Mouse (Mus musculus) testis, postnatal 10 days (tissue): ENCODE results near the gene Plxnc1.

Experiments
- DNase-seq: peaks from one replicate; pipeline ENCODE4 v3.0.0; 2021; ENCODE audit warnings: low spot score

Gene Plxnc1

DNA sequence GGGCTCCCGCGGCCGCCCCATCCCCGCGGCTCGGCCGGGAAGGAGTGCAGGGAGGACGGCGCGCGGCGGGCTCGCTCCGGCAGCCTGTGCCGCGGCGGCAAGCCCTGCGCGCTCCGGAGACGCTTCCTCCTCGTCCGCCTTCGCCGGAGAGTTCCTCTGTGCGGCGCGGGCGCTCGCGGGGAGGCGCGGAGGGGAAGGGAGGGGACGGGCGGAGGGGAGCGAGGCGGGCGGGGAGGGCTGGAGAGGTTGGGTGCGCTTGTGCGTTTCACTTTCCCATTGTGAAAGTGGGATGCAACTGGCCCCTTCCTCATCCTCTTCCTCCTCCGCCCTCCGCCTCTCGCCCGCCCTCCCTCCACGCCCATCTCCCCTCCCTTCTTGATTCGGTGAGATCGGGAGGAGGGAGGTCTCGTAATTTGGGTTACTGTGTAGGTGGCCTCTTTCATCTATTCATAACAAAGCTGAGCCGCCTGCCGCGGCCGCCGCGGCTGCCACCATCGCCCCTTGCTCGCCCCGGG is at the start of gene Plxnc1:
TSS of gene Plxnc1 (minus strand) at position 145 of the 515 bp plus-strand sequence.
- DNase-seq = peak; percentile 74

DNA sequence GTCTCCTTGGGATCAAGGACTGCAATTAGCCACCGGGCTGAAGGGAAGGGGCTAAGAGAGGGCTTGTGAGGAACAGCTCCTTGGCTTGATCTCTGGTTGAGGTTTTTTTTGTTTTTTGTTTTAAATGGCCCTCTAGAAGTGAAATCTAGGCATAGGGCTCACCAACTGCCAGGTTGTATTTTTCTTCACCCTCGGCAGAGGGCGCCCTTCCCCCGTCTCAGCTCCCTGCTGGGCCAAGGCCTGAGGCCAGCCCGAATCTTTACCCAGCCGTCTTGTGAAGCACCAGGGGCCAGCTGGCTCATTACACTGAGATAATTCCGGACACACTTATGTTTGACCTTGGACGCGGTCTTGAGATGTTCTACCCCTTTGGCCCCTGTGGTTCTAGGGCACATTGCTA is 47.5 kb upstream of the Plxnc1 start:
- DNase-seq = peak; percentile 92

DNA sequence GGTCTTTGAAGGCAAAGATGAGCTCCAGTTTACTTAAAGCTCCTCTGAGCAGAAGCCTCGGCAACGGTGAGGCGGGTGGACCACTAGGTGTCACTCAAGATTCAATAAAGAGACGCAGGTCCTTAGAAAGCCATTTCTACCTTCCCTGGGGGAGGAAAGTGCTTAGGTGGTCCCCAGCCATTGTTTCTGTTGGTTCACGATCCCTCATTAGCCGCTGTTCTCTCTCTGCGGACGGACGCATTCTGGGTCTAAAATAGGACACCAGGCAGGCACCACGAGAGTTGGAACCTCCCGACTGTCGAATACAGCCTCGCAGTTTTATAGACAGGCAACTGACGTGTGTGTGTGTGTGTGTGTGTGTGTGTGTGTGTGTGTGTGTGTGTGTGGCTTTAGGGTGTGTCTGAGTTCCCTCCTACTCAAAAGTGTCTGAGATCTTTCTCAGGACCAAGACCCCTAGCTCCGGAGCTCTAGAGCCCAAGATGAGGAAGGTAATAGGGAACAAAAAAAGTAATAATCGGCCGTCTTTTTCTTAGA is 47.0 kb upstream of the Plxnc1 start:
- DNase-seq = peak; percentile 62

DNA sequence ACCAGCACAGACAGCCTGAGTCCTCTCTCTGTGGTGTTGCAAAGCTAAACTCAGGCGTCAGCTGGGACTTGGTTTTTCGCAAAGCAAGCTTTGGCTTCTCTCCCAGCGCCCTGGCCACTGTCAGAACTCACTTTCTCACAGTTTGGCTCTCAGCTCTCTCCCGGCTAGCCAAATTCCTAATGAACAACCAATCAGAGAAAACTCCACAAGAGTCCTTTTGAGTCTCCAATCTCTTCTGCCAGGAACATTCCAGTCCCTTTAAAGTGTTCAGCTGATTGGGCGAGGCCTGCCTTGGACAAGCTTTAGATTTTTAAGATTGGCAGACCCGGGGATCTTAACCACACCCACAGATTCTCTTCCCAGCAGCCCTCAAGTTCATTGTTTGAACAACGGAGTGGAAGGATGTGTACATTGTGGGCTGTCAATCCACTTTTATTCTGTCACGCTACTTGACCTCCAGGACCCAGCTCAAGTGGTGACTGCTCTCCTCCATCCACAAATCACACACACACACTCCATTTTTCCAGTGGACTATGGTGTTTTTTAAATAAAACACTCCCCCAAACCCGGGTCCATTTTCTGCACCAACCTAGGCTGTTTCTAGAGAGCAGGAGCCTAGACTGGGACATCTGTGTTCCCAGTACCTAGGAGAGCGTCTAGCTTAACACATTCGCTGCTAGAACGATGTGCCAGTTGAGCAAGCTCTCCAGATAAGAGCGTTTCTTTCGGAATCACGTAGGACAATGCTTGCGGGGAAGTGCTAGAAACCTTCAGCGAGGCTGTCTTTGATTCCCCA is 46.3 kb upstream of the Plxnc1 start:
- DNase-seq = peak; percentile 70

DNA sequence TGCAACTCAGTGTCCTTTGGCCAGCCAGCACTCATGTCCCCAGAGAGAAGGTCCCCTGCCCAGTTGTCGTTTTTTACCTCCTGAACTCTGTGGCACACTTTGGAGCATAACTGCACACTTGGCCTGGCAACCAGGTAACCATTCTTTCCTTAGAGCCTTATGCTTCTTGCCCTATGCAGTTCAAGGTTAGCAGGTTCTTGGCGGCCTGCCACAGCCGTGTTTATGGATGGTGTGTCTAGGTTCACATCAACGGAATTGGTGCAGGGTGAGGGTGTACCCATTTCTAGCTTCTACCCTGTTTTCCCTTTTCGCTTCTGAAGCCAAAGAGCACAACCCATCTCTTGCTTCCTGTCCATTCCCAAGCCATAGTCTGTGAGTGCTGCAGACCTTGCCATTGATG is 44.7 kb upstream of the Plxnc1 start:
- DNase-seq = peak; percentile 59

DNA sequence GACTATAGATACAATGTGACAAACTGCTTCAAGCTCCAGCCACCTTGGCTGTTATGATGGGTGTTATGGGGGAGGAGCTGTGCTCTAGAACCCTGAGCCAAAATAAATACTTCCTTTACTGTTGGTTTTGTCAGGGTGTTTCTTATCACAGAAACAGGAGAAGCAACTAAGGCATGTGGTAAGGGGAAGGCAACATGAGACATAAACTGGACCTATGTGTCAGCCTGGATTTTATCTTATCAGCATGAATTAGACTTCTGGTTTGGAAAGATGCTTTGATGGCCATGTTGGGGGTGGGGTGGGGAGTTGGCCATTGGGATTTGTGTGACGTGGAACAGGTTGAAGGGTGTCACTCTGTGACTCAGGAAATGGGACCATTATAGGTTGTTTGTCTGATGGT is 40.5 kb upstream of the Plxnc1 start:
- DNase-seq = no peak

DNA sequence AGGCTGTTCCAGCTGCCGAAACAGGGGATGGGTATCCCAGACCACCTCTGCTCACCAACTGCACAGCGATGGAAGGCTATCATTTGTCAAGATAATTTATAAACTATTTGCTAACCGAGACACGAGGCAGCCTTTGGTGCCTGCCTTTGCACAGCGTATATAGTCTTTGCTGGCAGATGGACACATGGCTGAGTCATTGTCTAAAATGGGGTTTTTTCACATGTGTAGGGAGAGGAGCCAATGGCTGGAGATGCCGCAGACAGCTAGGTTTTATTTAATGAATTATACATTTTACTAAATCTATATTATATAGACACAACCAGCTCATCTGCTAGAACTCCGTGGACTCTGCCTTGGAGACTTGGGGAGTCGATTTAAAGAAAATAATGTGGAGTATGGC is 37.9 kb upstream of the Plxnc1 start:
- no peak for DNase-seq

DNA sequence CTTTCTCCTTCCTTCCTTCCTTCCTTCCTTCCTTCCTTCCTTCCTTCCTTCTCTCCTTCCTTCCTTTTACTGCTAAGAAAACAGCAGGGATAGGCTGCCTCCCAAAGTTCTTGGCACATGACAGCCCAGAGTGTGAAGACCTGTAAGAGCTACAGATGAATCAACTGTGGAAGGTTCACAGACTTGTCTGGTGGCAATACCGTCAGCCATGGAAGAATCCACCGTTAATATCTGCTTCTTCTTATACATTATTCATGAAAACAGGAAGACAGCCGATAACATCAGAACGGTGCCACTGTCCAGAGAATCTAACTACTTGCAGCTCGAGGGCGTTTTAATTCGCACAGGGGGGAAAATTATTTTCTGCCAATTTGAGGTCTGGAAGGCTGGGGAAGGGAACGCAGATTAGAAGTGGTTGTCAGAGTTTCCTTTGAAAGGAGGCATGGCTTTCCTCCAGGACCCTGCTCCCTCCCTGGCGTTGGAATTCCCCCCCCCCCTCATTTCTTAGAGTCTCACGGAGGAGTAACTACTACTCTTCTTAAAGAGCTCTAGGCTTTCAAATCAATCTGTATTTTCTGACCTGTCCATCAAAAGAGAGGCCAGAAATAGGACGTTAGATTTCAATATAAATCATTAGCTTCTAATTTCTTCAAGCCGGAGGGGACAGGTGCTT is 37.0 kb upstream of the Plxnc1 start:
- DNase-seq = no peak

DNA sequence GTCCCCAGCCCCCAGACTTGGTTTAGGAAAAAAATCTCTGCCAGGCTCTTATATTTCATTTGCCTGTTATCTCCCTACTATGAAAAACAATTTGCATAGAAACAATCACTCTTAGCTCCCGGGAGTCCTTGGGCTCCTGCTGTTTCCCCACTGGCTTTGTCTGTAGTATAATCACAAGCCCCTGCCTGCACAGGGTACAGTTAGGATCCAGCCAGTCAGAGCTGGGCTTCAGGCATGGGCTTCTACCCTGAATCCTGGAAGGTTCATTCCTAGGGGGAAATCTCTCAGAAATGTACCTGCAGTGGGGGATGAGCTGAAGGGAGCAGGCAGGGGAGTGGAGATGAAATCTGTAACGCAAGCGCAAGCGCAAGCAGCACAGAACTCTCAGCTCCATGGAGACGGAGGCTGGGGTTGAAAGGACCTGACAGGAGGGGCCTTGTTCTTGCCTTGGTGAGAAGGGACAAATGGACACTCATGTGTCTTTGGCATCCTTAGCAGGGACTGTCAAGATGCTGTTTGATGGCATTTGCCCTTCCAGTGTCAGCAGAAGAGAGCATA is 33.7 kb upstream of the Plxnc1 start:
- no peak for DNase-seq

DNA sequence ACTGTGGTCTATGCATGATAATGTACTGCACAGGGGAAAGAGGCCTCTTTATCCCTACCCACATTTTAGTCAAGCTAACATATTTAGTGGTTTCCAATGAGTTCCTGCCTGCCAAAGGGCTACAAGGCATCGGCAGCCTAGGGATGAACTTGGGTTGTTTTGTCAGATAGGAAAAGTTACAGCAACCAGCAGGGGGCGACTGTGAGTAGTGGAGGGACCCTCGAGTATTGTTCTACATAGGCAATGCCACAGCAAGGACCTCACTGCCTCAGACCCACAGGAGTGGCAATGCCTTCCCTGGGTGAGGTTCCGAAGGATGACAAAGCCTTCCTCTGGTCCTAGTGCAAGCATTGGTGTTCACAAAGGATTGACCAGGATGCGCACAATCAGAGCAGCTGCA is 31.7 kb upstream of the Plxnc1 start:
- DNase-seq = peak; percentile 68

DNA sequence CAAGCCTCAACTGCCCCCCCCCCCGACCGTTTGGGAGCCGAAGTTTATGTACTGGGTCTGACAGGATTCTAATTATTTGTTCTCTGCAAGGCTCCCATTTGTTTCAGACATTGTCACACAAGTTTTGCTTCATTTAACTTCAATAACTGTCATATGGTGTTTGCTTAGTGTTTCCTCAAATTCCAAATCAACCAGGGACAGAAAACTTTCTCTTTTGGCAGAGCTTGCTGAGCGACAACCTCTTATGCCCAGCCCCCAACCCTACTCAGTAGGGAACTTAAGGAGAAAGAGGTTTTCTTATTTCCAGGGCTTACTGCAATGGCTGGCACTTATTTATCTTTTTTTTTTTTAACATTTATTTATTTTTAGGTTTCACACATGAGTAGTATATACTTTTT is 30.5 kb upstream of the Plxnc1 start:
- no peak for DNase-seq

DNA sequence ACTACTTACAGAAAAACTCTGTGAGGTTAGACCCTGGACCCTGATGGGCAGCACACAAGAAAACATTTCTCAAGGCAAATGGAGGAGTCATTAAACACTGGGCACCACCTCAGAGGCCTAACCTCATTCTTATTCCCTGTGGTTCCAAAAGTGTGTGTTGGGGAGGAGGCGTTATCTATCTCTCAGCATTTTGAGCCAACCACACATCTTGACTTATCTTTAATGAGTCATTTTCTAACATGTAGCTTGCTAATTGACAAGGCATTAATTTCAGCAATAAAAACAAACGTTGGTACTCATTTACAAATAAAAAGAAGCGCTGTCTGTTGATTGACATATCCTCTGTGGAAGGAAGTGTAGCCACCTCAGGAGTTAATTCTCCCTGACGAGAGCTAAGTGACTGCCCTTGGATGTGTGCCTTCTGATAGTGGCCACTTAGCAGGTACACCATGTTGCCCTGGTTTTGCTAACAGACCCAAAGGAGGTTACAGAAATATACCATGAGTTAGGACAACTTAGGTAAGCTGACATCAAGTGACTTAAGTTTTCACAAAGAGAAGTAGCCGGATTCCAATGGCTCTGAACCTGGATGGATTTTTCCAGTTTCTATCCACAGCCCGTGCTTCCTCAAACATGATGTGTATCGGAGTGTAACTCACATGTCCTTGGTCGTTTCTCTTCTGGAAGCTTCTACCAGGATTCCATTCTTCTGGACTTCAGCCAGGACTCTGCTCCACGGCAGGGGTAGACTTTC is 29.9 kb upstream of the Plxnc1 start:
- DNase-seq = no peak

DNA sequence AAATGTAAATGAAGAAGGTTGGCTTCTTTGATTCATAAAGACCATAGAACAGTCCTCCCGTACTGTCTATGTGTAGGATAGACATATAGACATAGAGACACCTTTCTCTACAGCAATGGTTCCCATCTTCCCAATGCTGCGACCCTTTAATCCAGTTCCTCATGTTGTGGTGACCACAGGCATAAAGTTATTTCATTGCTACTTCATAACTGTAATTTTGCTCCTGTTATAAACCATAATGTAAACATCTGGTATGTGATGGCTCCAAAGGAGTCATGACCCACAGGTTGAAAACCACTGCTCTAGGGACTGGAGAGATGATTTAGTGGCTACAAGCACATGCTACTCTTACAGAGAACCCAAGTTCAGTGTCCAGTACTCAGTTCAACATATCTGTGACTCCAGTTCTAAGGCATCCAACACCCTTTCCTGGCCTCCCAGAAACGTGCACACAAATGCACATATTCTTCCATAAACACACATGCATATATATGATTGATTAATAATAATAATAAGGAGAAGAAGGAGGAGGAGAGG is 27.1 kb upstream of the Plxnc1 start:
- no peak for DNase-seq

DNA sequence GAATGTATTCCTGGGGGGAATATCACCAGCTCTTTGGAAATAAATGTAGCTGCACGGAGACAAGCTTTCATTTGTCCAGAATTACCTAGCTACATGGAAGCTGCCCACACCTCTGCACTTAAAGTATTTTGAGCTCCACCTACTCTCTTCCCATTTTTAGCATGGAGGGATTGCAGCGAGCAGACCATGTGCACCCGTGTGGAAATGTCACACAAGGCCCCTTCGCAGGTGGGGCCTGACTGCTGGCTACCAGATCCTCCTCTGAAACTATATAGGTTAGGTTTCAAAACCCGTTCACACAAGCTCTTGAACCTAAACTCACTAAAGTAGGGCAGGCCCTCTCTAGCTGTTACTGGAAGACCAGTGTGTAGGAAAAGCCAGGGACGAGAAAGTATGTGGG is 25.6 kb upstream of the Plxnc1 start:
- DNase-seq = no peak

DNA sequence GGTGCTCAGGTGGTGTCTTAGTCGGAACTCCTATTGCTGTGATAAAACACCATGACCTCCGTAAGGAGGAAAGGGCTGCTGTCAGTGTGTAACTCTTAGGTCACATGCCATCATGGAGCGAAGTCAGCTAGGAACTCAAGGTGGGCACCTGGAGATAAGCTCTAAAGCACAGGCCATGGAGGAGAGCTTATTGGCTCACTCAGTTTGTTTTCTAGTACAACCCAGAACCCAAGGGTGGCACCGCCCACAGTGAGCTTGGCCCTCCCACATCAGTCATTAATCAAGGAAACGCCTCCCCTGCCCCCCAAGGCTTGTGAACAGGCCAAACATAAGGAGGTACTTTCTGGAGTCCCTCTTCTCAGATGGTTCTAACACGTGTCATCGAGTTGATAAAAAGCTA is 22.8 kb upstream of the Plxnc1 start:
- no peak for DNase-seq

DNA sequence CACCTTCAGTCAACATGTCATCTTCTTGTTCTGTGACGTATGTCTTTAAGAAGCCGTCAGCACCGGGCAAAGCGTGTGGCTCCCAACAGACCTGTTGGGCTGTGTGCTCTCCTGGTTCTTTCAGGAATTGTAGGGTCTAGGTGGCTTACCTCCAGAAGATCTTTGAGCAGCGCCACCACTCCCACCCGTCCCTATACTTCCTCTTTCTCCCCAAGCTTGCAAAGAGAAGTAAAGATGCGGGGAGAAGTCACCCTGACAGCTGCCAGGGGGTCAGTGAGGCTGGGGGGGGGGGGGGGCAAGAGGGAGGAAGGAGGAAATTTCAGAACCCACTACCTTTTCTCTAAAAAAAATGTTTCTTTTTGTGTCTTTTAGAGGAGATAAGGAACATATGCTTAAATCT is 22.2 kb upstream of the Plxnc1 start:
- no peak for DNase-seq

DNA sequence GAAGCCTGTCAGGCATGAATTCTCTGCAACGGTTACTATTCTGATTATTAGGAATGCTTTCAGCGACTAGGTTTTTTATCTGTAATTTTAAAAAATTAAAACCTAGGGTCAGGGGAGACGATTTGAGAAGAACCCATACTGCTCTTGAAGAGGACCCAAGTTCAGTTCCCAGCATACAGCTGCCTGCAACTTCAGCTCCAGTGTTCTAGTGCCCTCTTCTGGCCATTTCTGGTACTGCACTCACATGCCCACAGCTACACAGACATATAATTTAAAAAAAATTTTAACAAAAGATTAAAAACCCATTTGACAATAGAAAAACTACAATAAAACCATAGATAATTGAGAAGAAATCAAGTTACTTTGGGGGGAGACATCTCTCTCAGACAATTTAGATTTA is 20.5 kb upstream of the Plxnc1 start:
- peak; percentile 64 for DNase-seq

DNA sequence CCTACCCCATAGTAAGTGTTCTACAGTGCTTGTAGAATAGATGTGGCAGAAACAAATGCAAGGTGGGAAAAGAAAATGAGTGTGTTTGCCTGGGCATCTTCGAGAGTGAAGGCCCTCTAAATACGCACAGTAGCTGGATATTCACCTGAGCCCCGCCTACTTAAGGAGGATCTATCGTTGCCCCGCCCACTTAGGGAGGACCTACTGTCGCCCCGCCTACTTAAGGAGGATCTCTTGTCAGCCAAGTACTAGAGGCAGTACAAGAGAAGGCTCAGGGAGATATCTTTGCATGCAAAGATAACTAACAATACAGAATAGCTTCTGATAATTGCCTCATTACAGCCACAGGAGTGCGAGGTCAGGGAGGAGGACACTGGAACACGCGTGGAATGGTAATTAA is 17.4 kb upstream of the Plxnc1 start:
- peak; percentile 55 for DNase-seq

DNA sequence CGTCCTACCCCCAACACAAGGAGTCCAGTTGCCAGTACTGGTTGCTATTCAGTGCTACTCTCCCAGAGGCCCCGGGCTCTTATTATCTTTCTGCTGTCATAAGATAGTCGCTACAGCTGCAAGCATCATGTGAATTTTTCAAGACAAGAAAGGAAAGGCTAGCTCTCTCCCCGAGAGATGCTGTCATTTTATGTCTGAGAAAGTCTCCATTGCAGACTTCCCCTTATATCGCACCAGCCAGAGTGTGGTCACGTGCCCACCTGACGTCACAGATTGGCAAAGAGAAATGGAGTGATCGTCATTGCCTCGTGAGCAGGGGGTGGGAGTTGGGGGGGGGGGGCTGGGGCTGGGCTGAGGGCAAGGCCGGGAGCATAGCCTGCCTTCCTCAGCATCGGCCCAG is 16.6 kb upstream of the Plxnc1 start:
- no peak for DNase-seq

DNA sequence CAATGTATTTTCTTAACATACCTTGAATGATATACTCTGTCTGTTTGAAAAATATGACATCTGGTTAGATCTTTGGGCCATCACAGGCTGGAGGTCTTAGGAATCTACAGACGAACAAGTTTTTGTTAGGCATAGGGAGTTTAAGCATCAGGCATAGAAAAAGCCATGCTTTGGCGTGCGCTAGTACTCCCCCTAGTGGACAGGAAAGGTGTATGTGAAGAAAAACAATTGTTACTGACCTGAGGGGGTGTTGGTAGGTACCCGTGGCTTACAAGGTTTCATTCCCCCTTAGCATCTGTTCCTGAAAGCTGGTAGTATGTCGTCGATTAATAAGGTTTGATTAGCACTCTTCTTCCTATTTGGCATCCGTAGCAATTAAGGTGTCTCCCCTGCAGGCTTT is 13.7 kb upstream of the Plxnc1 start:
- peak; percentile 54 for DNase-seq

DNA sequence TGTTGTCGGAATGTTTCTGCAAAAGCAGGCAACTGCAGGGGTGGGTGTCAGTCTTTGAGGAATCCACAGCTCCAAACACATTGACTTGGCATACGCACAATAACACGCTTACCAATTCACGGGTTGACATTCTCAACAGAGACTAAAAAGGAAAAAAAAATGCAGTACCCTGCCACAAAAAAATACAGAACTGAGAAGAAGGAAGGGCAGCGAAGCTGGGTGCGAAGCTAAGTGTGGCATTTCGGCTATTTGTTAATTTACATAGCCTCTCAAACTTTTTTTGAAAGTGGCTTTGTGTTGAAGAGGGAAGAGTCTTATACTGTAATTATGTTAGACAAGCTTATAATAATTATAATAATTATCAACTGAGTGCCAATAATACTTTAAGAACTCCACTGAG is 13.1 kb upstream of the Plxnc1 start:
- DNase-seq = no peak
